Mouse (Mus musculus) right cerebral cortex, postnatal 14 days (tissue): ENCODE measurements at regions not wholly inside any gene's neighbourhood (a gene's known extent, or its start where the extent isn't known, plus 50 kb on each side); places are given as distances from the start of the nearest gene placed in this dataset.

Experiments used
- DNase-seq: peaks from one replicate; pipeline ENCODE4 v3.0.0; 2022

- DNase-seq = no peak
Observed at GRCm38 (mm10) chr12:94470981-94471380, 1221.0 kb upstream of the Flrt2 start.

GRCm38 (mm10) chr12:94488721-94489120, 1203.3 kb upstream of the Flrt2 start:
- DNase-seq = no peak

- no peak for DNase-seq
Observed at GRCm38 (mm10) chr12:94508099-94508498, 1183.9 kb upstream of the Flrt2 start.

DNA sequence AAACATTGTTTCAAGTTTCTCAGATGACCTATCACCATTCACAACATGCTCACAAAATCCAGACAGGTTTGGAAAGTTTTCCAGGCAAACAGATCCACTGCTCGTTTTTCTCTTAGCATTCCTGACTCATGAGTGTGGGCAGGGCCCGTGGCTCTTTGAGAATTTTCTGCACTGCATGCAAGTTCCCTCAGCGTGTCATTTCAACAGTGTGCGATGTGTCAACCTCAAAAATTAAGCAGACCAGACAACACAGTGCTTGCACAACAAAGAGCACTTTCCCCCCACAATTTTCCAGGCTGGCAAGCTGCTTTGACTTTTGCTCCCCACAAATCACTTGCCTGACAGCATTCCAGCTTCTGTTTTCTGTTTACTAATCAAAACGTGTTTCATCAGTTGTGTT, 1182.2 kb upstream of the Flrt2 start:
- no peak for DNase-seq

GRCm38 (mm10) chr12:94544706-94545105, 1147.3 kb upstream of the Flrt2 start:
- no peak for DNase-seq

DNA sequence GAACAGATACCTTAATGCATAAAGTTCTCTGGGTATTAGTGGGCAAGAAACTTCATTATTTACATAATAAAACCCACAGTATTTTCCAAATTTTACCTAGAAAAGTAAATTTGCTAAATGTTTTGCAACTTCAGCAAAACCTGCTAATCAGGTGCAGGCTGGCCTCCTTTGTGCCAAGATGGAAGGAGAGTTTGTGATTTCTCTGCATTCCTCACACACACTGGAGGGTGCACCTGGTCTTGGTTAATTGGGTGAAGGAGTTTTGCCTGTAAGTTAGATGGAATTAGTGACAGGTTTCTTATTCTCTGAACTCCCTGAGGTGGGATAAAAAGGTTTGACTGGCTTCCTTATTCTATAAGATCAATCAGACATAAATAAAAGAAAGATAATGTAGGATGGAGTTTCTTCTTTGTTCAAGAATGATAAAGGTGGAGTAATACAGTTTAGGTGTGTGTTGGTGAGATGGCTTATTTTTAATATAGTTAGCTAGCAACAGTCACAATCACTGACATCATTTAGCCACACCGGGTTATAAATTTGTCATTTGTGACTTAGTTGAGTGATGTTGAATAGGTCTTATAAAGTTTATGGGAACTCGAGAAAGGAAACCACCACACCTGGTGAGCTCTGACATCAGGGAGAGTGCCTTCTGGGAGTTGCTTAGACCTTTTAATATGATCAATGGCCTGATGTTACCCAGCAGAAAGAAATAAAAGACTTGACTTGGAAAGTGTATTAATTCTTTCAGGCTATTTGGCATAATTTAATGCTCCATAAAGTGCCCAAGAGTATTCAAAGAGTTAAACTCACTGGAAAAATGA, 1131.4 kb upstream of the Flrt2 start:
- DNase-seq = no peak

DNA sequence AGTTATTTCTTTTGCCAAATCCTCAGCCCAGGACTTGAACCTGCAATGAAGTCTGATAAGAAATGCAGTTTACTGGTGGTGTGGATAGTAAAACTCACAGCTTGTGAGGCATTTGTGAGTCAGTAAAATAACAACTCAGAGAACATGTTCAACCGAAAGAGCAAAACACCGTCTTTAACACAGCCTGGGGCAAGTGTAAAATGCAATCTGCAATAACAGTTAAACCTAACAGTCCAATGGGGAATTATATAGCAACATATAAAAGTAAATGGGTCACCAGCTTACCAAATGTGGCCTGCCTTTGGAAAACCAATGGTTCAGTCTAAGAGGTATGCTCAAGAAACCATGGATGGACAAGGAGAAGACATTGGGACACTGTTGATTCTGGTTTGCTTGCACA, 1117.0 kb upstream of the Flrt2 start:
- DNase-seq = no peak

DNA sequence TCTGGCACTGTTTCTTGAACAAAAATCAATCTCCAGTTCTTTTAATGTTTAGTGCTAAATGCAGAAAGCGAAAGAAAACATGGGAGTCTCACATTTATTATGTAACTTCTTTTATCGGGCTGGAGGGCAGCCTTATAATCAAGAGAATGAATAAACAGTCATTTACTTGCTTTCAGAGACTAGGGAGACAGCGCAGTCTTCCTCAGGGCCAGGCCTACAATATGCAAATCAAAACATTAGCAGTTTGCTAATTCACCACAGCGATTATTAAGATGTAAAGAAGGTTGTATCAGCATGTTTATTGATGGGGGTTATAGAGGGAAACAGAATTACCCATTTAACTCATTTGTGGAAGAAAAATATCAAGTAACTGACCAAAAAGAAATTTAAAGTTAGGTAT, 1111.7 kb upstream of the Flrt2 start:
- DNase-seq = no peak

- DNase-seq = no peak
Observed at GRCm38 (mm10) chr12:94584309-94584708, 1107.7 kb upstream of the Flrt2 start.

DNA sequence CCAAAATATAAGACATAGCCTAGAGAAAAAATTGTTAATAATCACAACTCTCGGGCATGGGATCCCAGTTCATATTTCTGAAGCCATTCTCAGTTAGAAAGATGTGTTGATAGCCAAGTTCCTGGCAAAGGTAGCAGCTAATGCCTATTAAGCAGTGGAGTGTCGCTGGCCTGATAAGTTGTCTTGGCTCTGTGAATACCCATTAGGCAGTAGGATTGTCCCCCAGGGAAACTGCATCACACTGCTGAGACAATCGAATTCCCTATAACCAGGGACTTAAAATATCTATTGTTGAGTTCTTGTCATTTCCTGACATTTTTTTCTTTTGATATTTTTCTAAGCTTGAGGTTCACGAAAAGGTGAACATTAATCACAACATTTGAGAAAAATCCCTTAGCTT, 1105.0 kb upstream of the Flrt2 start:
- DNase-seq = no peak

DNA sequence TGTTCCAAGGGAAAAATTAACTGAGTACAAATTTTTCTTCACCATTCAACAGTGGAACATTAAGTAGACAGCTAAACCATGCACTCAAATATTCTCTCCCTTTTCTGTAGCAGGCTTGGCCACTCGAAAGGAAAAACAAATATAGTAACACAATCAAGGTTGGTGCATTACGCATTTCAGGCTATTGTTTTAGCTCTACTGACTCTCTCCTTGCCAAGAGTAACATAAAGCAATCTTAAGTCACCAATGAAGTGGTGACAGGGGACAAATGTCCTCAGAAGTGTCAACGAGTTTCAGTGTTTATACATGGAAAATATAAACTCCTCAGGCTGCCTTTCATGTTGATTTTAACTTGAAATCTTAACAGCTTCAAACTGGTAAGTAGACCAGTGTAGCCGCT, 1103.4 kb upstream of the Flrt2 start:
- DNase-seq = no peak

GRCm38 (mm10) chr12:94589033-94589432, 1103.0 kb upstream of the Flrt2 start:
- DNase-seq = no peak

DNA sequence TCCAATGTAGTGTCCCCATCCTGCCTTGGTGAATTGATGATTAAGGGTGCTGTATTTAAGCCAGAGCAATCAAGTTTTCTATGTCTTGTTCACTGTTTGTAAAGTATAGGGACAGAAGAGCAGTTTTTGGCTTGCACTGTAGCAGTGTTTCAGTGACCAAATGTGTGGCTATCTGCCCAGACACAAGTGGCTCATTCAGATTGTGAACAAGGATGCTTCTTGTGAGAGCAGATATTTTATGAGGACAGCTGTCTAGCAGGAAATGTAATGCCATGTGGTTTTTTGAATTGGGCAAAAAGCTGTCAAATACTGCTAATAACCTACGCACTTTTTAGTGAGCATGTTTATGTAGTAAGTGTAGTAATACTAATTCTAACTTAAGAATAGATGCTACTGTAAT, 1086.5 kb upstream of the Flrt2 start:
- no peak for DNase-seq

DNA sequence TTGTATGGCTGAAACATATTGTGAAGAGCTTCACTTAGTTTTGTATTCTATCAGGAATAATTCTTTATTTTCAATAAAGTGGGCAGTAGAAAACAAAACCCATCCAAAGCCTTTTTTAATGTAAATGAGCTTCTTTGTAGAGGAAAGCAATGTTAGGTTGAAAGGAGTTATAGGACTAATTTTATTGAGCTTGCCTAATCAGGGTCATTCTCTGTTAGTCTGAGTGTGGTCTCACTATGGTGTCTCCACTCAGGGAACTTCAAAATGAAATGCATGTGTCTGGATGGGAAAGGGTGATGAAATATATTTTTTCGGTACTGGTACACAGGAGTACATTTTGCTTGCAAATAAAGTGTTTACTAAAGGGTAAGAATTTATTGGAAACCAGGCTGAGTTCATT, 1055.5 kb upstream of the Flrt2 start:
- no peak for DNase-seq

GRCm38 (mm10) chr12:94640153-94640552, 1051.9 kb upstream of the Flrt2 start:
- no peak for DNase-seq

GRCm38 (mm10) chr12:94645302-94645701, 1046.7 kb upstream of the Flrt2 start:
- DNase-seq = no peak

DNA sequence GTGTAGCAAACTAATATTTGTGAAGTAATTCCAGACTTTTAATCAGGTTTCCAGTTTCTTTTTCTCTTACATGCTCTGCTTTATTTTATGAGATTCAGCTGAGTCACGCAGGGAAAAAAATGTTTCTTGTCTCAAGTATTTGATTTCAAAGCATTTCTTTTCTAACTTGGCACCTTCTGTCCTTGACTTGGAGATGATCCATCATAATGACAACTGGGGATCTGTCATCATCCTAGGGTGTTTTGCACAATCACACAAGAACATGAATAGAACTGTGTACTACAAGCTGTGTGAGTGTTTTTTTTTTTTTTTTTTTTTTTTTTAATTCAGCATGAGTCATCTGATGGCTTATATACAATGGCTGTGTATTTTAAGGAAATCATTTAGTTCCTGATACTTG, 1022.0 kb upstream of the Flrt2 start:
- no peak for DNase-seq

DNA sequence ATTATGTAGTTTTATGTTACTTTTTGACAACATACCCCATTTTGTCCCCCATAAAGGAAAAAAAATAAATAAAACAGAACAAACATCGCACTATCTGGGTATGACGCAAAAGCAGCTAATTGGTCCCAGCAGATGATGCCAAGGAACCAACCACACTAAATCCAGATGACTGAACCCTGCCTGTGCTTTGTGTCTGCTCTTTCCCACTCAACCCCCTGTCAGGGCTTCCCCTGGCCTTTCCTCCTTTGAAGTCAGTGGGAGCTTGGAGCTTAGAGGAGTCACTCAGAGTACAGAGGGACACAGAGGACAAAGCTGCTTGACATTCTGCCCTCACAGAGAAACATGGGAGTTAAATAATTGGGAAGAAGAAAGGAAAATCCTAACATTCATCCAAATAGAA, 1017.1 kb upstream of the Flrt2 start:
- DNase-seq = no peak

GRCm38 (mm10) chr12:94691341-94692029, 1000.5 kb upstream of the Flrt2 start:
- DNase-seq = no peak

DNA sequence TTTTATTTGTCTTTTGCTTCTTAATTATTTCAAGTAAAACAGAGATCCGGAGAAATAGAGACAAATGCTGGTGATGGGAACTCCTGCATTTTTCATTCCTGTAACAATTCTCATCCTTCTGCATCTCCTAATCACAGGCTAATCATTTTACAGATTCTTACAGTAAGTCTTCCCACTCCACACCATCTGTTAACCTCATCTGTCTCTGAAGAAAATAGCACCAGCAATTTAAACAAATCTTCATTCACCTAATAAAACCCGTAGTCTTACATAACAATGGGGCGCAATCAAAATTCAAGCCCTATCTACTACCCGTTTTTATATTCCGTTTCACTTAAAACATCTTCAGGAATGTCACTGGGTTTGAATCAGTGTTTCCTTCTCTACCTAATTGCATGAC, 960.6 kb upstream of the Flrt2 start:
- no peak for DNase-seq

- DNase-seq = no peak
Observed at GRCm38 (mm10) chr12:94733179-94733578, 958.8 kb upstream of the Flrt2 start.

- no peak for DNase-seq
Observed at GRCm38 (mm10) chr12:94737263-94737662, 954.8 kb upstream of the Flrt2 start.

DNA sequence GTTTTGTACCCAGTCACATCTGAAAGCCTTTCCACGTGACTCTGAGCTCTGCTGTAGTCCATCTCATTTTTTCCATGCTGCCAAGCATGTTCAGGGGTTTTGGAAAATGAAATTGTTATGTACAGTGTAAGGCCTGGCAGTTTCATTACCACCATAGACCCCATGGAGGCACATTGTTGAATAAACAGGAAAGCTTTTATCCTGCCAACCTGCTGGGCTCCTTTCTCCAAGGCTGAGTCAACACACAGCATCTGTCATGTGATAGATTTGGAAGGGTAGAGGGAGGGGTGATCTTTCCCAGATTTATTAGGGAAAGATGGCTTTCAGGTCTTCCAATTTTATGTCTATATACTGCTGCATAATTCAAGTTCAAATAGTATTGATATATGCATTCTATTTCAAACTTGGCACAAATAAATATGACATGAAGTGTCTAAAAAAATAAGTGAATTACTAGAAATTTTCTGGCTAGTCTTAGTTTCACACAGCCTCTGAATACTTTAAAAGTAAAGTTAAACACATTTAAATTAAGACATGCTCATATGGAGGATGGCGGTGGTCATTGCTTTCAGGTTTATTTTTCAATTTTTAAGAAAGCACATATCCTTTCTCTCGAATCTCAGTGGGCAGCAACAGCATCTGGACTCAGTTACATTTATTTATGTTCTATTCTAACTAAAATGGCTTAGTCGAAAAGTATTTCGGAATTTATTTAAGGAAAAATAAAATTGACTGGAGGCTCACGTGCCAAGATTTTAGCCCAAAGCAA, 942.1 kb upstream of the Flrt2 start:
- no peak for DNase-seq

GRCm38 (mm10) chr12:94755754-94756153, 936.3 kb upstream of the Flrt2 start:
- no peak for DNase-seq
